Mouse (Mus musculus): ENCODE measurements around the gene Scgb2a2. TPM values are rescaled to one million over a fixed set of nuclear protein-coding genes. Genes with fewer than 3 reads are reported as not detected.
"Not testable (repeated sequence)": the region's sequence is repeated elsewhere in the genome, so short reads cannot be mapped to it uniquely, and the experiment has no call there.

Gene Scgb2a2
- not detected in 2 replicates for polyA plus RNA-seq (2014; fragmentation: Nextera tagmentation; extraction: Ambion mirVana)

DNA sequence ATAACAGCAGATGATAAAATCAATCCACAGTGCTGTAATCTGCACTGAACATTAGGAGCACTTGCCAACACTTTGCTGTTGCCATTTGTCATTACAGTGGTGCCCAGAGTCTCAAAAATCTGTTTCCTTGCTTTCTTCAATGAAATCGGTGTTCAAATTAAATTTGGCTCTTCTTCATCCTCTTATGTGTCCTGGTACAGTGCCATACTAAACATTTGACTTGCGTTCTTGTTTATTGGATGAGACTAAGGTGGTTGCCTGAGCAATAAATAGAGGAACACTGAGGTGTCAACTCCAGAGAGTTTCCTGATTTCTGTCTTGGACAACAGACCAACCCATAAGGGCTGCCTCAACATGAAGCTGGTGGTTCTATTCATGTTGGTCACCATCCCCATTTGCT is at the start of gene Scgb2a2:
TSS of gene Scgb2a2 (plus strand) at position 301 of the 400 bp plus-strand sequence.
- H3K27ac ChIP-seq (replicated peaks; ENCODE audit: low read depth, low read length): no peak within 1 kb of the TSS
- H3K9me3 ChIP-seq (ENCODE audit: control insufficient read depth, low read length): no peaks in the 10 kb centered on the region
- H3K9ac ChIP-seq (ENCODE audit: low read depth, low read length): no peak within 1 kb of the TSS
- H3K36me3 ChIP-seq (ENCODE audit: control insufficient read depth, insufficient read depth, low read length): no peaks in the 10 kb centered on the region
- H3K27me3 ChIP-seq (replicated peaks; ENCODE audit: control insufficient read depth, insufficient read depth, low read length): no peaks in the 10 kb centered on the region
- WGBS: 75% methylated on average over 2 of the region's 2 CpGs
- no peaks in the 10 kb centered on the region for H3K4me1 ChIP-seq (ENCODE audit: control insufficient read depth, insufficient read depth, low read length)
- no peak within 1 kb of the TSS for H3K4me3 ChIP-seq (ENCODE audit: low read depth, low read length)
- ATAC-seq (ENCODE audit: low read depth) (no peak), DNase-seq (ENCODE audit: low spot score) (no peak)
- no peak within 1 kb of the TSS for H3K4me2 ChIP-seq (ENCODE audit: low read depth, low read length)

DNA sequence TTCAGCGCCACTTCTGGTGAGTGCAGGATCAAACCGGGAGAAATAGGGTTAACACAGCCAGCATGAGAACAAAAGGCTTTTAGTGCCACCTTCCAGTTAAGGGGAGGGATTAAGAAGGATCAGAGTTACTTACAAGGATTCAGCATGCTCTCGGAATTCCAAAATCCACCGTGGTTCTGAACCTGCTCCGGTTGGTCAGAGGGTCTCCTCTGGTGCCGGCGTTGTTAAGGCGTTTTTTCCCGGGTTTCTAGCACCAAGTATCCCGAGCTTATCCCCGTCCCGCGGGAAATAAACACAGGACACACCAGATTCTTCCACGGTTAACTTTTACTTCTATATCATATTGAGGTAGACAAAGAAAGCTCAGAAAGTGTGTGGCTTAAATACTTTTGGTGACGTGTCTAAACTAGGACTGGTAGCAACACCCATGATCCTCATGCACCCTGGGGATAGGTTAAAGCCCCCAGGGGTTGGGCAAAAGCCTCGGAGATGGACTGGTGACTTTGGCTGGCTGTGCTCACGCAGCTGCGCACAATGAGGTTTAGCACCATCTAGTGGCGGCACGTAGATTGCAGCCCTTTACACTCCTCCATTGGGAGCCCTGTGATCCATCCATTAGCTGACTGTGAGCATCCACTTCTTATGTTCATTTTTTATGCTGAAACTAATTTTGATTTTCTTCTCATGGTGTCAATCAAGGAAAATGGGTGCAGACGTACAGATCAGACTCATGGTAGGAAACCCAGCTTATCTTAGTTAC is 10.6 kb upstream of the Scgb2a2 start:
- 16% methylated on average over 17 of the region's 21 CpGs for WGBS
- H3K27me3 ChIP-seq (replicated peaks; ENCODE audit: control insufficient read depth, insufficient read depth, low read length); H3K27ac ChIP-seq (replicated peaks; ENCODE audit: low read depth, low read length); H3K9me3 ChIP-seq (ENCODE audit: control insufficient read depth, low read length); DNase-seq (ENCODE audit: low spot score); H3K36me3 ChIP-seq (ENCODE audit: control insufficient read depth, insufficient read depth, low read length); H3K4me1 ChIP-seq (ENCODE audit: control insufficient read depth, insufficient read depth, low read length): not testable (repeated sequence)
- Histone ChIP-seq H3K9ac (ENCODE audit: low read depth, low read length) (0 out of 2 replicates have a peak overlapping the region, but pooled peaks have one; percentile 42), H3K4me3 (ENCODE audit: low read depth, low read length) (peak overlapping the region; percentile 29), H3K4me2 (ENCODE audit: low read depth, low read length) (peak overlapping the region; percentile 34; the same call in 1 of the 2 replicates)
- ATAC-seq (ENCODE audit: low read depth): peak; percentile 92

DNA sequence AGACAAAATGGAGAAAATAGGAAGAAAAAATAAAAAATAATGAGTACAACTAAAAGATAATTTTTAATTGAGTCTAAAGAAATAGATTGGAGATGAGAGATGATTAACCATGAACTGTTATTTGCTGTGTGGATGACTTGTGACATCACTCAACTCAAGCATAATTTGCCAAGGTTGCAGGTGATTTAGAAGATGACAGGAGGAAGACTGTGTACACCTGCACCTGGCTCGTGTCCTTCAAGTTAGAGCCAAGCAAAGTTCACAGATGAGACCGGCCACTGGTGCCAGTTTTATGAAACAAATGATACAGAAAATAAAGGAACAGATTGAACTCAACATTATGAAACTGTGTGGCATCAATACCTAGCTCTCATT is 10.0 kb upstream of the Scgb2a2 start:
- DNase-seq (ENCODE audit: low spot score) (no peak), ATAC-seq (ENCODE audit: low read depth) (no peak)
- H3K36me3 ChIP-seq (ENCODE audit: control insufficient read depth, insufficient read depth, low read length): no peaks in the 10 kb centered on the region
- H3K9ac ChIP-seq (ENCODE audit: low read depth, low read length): no peak overlapping the region
- H3K27me3 ChIP-seq (replicated peaks; ENCODE audit: control insufficient read depth, insufficient read depth, low read length): no peaks in the 10 kb centered on the region
- no peak overlapping the region for H3K27ac ChIP-seq (replicated peaks; ENCODE audit: low read depth, low read length)
- H3K9me3 ChIP-seq (ENCODE audit: control insufficient read depth, low read length): no peaks in the 10 kb centered on the region
- WGBS: 54% methylated on average over 2 of the region's 2 CpGs
- no peaks in the 10 kb centered on the region for H3K4me1 ChIP-seq (ENCODE audit: control insufficient read depth, insufficient read depth, low read length)
- no peak overlapping the region for H3K4me2 ChIP-seq (ENCODE audit: low read depth, low read length)
- H3K4me3 ChIP-seq (ENCODE audit: low read depth, low read length): no peak overlapping the region

DNA sequence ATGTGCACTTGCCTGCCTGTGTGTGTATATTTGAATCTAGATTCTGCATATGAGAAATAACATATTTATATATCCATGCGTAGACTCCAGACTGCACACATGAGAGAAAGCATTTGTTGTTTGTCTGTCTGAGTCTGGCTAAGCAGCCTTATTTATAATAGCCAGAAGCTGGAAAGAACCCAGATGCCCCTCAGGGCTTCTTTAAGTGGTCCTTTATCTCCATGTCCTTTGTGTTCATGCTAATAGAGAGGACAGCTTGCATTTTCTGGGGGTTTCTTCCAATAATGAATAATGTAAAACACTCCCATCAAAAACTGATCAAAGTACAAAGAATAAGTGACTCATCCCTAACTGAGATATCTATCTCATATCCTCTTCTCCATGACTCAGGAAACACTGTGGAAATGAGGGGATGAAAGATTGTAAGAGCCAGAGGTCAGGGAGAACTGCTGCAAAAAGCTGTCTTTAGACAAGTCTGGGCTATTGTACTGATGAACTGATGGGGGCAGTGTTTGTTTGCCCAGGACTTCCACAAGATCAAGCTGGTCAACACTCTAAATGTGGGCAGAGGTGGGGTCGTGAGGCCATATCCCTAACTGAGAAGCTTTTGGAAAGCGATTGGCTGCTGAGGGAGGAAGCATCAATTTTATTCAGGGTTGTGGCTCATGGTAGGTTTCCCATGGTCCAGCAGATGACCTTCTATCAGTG is 2.2 kb downstream of the Scgb2a2 start:
- not testable (repeated sequence) for H3K4me2 ChIP-seq (ENCODE audit: low read depth, low read length); ATAC-seq (ENCODE audit: low read depth); H3K4me3 ChIP-seq (ENCODE audit: low read depth, low read length); H3K9me3 ChIP-seq (ENCODE audit: control insufficient read depth, low read length); H3K36me3 ChIP-seq (ENCODE audit: control insufficient read depth, insufficient read depth, low read length); H3K27ac ChIP-seq (replicated peaks; ENCODE audit: low read depth, low read length); DNase-seq (ENCODE audit: low spot score); H3K9ac ChIP-seq (ENCODE audit: low read depth, low read length); H3K27me3 ChIP-seq (replicated peaks; ENCODE audit: control insufficient read depth, insufficient read depth, low read length); H3K4me1 ChIP-seq (ENCODE audit: control insufficient read depth, insufficient read depth, low read length)
- 68% methylated on average over 3 of the region's 3 CpGs for WGBS

DNA sequence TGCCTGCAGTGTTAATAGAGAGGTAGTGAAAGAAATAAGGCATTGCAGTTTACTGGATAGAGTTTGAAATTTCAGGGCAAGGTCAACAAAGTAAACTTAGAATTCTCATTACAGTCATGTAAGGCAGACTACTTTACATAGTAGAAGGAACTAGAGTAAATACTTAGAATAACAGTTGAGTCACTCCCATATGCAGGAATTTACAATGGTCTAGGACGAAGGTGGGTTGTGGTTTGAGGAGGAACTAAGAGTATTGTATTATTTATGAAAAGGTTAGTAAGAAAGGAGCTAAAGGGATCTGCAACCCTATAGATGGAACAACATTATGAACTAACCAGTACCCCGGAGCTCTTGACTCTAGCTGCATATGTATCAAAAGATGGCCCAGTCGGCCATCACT is 13.5 kb downstream of the Scgb2a2 start:
- H3K27ac ChIP-seq (replicated peaks; ENCODE audit: low read depth, low read length); H3K9me3 ChIP-seq (ENCODE audit: control insufficient read depth, low read length); H3K9ac ChIP-seq (ENCODE audit: low read depth, low read length); H3K4me2 ChIP-seq (ENCODE audit: low read depth, low read length); H3K4me1 ChIP-seq (ENCODE audit: control insufficient read depth, insufficient read depth, low read length); H3K4me3 ChIP-seq (ENCODE audit: low read depth, low read length); H3K27me3 ChIP-seq (replicated peaks; ENCODE audit: control insufficient read depth, insufficient read depth, low read length); DNase-seq (ENCODE audit: low spot score); ATAC-seq (ENCODE audit: low read depth); H3K36me3 ChIP-seq (ENCODE audit: control insufficient read depth, insufficient read depth, low read length): not testable (repeated sequence)
- 85% methylated on average over 2 of the region's 3 CpGs for WGBS

DNA sequence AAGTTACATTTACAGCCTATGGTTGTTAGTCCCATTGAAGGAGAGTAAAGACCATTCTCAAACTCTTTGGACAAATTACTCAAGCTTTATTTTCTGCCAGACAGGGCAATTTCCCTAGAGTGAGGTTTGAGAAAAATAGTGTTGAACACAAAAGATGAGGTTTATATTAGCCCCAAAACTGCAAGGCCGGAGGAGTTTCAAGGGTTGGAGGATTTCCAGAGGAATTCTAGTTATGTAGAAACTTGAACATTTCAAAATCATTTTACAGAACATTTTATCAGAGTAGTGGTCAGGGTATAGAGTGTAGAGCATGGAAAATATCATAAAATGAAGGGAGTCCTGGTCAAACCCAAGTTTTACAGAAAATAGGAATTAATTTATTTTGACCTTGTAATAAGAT is 17.5 kb downstream of the Scgb2a2 start:
- Histone ChIP-seq H3K4me2 (ENCODE audit: low read depth, low read length) (no peak overlapping the region), H3K27me3 (replicated peaks; ENCODE audit: control insufficient read depth, insufficient read depth, low read length) (no peaks in the 10 kb centered on the region), H3K4me1 (ENCODE audit: control insufficient read depth, insufficient read depth, low read length) (no peaks in the 10 kb centered on the region), H3K36me3 (ENCODE audit: control insufficient read depth, insufficient read depth, low read length) (no peaks in the 10 kb centered on the region), H3K9me3 (ENCODE audit: control insufficient read depth, low read length) (no peaks in the 10 kb centered on the region), H3K4me3 (ENCODE audit: low read depth, low read length) (no peak overlapping the region), H3K9ac (ENCODE audit: low read depth, low read length) (no peak overlapping the region), H3K27ac (replicated peaks; ENCODE audit: low read depth, low read length) (no peak overlapping the region)
- WGBS: 41% methylated on average over 1 of the region's 1 CpGs
- ATAC-seq (ENCODE audit: low read depth): no peak
- DNase-seq (ENCODE audit: low spot score): peak; percentile 51

DNA sequence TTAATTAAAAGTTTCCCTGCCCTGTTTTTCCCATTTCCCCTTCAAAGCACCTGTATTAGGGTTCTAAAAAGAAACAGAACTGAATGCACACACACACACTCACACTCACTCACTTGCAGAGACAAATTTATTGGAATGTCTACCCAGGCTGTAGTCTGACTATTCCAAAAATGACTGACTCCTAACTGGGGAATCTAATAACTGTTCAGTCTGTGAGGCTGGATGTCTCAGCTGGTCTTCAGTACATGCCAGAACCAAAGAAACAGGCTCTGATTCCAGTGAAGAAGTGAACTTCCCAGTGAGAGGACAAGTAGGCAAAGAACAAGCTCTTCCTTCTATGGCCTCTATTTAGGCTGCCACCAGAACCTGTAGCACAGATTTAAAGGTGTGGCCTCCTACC is 18.1 kb downstream of the Scgb2a2 start:
- Histone ChIP-seq H3K36me3 (ENCODE audit: control insufficient read depth, insufficient read depth, low read length) (0 out of 2 replicates have a peak, but pooled peaks cover under 1% of the 10 kb centered on the region), H3K27ac (replicated peaks; ENCODE audit: low read depth, low read length) (no peak overlapping the region), H3K9ac (ENCODE audit: low read depth, low read length) (no peak overlapping the region), H3K27me3 (replicated peaks; ENCODE audit: control insufficient read depth, insufficient read depth, low read length) (no peaks in the 10 kb centered on the region), H3K4me3 (ENCODE audit: low read depth, low read length) (no peak overlapping the region), H3K9me3 (ENCODE audit: control insufficient read depth, low read length) (no peaks in the 10 kb centered on the region), H3K4me2 (ENCODE audit: low read depth, low read length) (no peak overlapping the region), H3K4me1 (ENCODE audit: control insufficient read depth, insufficient read depth, low read length) (no peaks in the 10 kb centered on the region)
- no peak for ATAC-seq (ENCODE audit: low read depth)
- DNase-seq (ENCODE audit: low spot score): no peak

DNA sequence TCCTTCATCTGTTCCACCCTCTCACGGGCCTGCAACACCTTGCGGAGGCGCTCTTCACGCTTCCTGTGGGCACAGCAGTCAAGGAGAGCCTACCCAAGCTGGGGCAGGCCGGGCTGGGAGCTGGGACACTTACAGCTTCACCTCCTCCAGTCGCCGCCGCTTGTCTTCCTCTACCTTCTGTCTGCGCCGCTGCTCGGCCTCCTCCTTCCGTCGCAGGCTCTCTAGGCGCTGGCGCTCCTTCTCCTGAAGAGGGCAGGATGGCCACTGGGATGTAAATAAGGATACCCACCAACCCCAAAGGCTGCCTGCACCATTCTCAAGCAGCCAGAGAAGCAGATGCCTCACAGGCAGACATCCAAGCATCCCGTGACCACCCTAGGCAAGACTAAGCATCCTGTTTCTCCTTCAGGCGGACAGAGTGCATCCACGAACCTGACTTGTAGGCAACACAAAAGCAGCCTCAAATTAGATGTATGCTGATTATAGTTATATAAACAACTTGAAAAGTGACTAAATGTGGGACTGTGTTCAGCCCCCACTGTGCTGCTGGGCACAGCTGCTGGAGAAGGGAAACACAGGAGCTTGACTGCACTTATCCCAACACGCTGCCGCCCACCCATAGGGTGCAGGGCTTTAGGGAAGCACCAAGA is 30.9 kb downstream of the Scgb2a2 start:
- Histone ChIP-seq H3K9me3 (ENCODE audit: control insufficient read depth, low read length) (no peaks in the 10 kb centered on the region), H3K27ac (replicated peaks; ENCODE audit: low read depth, low read length) (no peak overlapping the region), H3K36me3 (ENCODE audit: control insufficient read depth, insufficient read depth, low read length) (peaks cover 88% of the 10 kb centered on the region), H3K27me3 (replicated peaks; ENCODE audit: control insufficient read depth, insufficient read depth, low read length) (no peaks in the 10 kb centered on the region), H3K4me1 (ENCODE audit: control insufficient read depth, insufficient read depth, low read length) (no peaks in the 10 kb centered on the region), H3K4me3 (ENCODE audit: low read depth, low read length) (no peak overlapping the region), H3K4me2 (ENCODE audit: low read depth, low read length) (no peak overlapping the region), H3K9ac (ENCODE audit: low read depth, low read length) (no peak overlapping the region)
- 95% methylated on average over 20 of the region's 20 CpGs for WGBS
- DNase-seq (ENCODE audit: low spot score) (no peak), ATAC-seq (ENCODE audit: low read depth) (no peak)
